Mouse (Mus musculus) stomach, embryonic 14.5 days (tissue): ENCODE data around the gene Adk. TPM values are rescaled to one million over a fixed set of nuclear protein-coding genes. Genes with fewer than 3 reads are reported as not detected.
"Not testable (repeated sequence)": the region's sequence is repeated elsewhere in the genome, so short reads cannot be mapped to it uniquely, and the experiment has no call there.

Experiments used
- ATAC-seq: fragments of 200-750 bp; cut with Nextera tagmentation; 2 replicates; pipeline ENCODE4 v1.8.0; 2017; ENCODE audit warnings: low read depth, moderate TSS enrichment; ENCODE audit not compliant: insufficient number of reproducible peaks, insufficient read depth, low FRiP score
- H3K27ac ChIP-seq: fragments of 300-500 bp; sonication (generic); 2 replicates; pipeline ENCODE4 v1.5.1; 2014; ENCODE audit warnings: mild to moderate bottlenecking, low read length, moderate library complexity, mixed read lengths
- H3K27me3 ChIP-seq: fragments of 300-500 bp; sonication (generic); 2 replicates; pipeline ENCODE4 v1.6.1; 2014; ENCODE audit warnings: low read length, control low read depth, mixed read lengths; ENCODE audit not compliant: control insufficient read depth, insufficient read depth
- H3K36me3 ChIP-seq: fragments of 300-500 bp; sonication (generic); 2 replicates; pipeline ENCODE4 v1.6.1; 2014; ENCODE audit warnings: mild to moderate bottlenecking, control low read depth, low read length, moderate library complexity, mixed read lengths; ENCODE audit not compliant: control insufficient read depth, insufficient read depth
- H3K4me1 ChIP-seq: fragments of 300-500 bp; sonication (generic); 2 replicates; pipeline ENCODE4 v1.6.1; 2014; ENCODE audit warnings: low read length, control low read depth, mixed read lengths; ENCODE audit not compliant: control insufficient read depth, insufficient read depth
- H3K4me2 ChIP-seq: fragments of 300-500 bp; sonication (generic); replicated peaks from 2 replicates; pipeline ENCODE4 v1.6.1; 2014; ENCODE audit warnings: low read depth, low read length, control low read depth
- H3K4me3 ChIP-seq: fragments of 300-500 bp; sonication (generic); 2 replicates; pipeline ENCODE4 v1.5.1; 2014; ENCODE audit warnings: low read depth, low read length, control low read depth
- H3K9ac ChIP-seq: fragments of 300-500 bp; sonication (generic); replicated peaks from 2 replicates; pipeline ENCODE4 v1.6.1; 2014; ENCODE audit warnings: low read depth, mild to moderate bottlenecking, control low read depth, low read length, moderate library complexity, mixed read lengths
- H3K9me3 ChIP-seq: fragments of 300-500 bp; sonication (generic); 2 replicates; pipeline ENCODE4 v1.6.1; 2016; ENCODE audit warnings: low read depth, low read length, control low read depth; ENCODE audit not compliant: control insufficient read depth
- WGBS: fragments of 180-500 bp; shearing (Covaris S2); extraction: QIAGEN DNeasy Blood & Tissue Kit; methylation state at CpG from one replicate; pipeline ENCODE4 v1.1.7; 2014; 5-methylcytosine and 5-hydroxymethylcytosine counted together
- polyA plus RNA-seq: library from polyadenylated mRNA; unstranded; fragments of >200 nt; fragmentation: Nextera tagmentation; extraction: Ambion mirVana; gene quantifications from 2 replicates; pipeline ENCODE4 v1.2.1, GENCODE M21; 2014

Adk gene
- polyA plus RNA-seq, 1 experiment from 2014 or later, result 139 TPM

DNA sequence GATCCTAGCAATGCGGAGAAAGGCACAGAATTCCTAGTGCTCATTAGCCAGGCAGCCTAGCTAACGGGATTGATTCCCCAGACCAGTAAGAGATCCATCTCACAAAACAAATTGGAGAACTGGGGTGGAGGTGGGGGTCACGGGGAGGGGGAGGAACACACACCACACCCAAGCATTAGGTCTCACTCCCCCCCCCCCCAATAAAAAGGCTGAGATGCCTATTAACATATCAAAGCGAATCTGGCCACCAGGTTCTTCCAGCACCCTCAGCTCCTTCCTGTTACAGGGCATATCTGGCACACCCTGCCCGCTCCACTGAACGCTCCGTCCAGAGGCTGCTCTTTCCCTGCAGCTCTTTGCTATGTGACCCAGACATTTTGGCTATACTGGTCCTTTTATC is 406.3 kb downstream of the Adk start:
- H3K36me3 ChIP-seq, result no peaks in the 10 kb centered on the region
- H3K9ac ChIP-seq, result no peak overlapping the region
- 77% methylated on average over 7 of the region's 7 CpGs for WGBS
- H3K4me2 ChIP-seq, result no peak overlapping the region
- no peaks in the 10 kb centered on the region for H3K9me3 ChIP-seq
- H3K27me3 ChIP-seq, result no peaks in the 10 kb centered on the region
- no peak overlapping the region for H3K27ac ChIP-seq
- ATAC-seq, result no peak
- no peak overlapping the region for H3K4me3 ChIP-seq
- no peaks in the 10 kb centered on the region for H3K4me1 ChIP-seq

DNA sequence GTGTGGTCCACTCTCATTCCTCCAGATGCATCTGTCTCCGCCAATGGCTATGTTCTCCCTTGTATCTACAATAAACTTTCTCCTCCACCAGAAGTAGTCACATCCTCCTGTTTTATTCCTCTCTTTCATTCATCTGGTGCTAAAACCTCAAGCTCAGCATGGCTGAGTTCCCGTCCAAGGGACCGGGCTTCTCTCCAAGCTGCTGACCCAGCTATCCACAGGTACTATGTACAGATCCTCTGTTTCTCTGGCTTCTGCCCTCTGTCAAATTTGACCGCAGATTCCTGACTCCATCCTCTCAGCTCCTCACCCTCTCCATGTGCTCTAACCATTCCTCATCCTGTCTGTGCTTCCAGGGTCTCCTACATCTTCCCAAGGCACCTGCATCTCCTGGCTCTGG is 406.8 kb downstream of the Adk start:
- H3K27ac ChIP-seq, result no peak overlapping the region
- H3K9ac ChIP-seq, result no peak overlapping the region
- H3K27me3 ChIP-seq, result no peaks in the 10 kb centered on the region
- no peaks in the 10 kb centered on the region for H3K36me3 ChIP-seq
- no peaks in the 10 kb centered on the region for H3K4me1 ChIP-seq
- no peak for ATAC-seq
- no peak overlapping the region for H3K4me2 ChIP-seq
- no peaks in the 10 kb centered on the region for H3K9me3 ChIP-seq
- H3K4me3 ChIP-seq, result no peak overlapping the region
- 85% methylated on average over 4 of the region's 4 CpGs for WGBS

- Histone ChIP-seq H3K9ac (no peak overlapping the region), H3K27ac (no peak overlapping the region), H3K4me3 (no peak overlapping the region), H3K27me3 (no peaks in the 10 kb centered on the region), H3K36me3 (no peaks in the 10 kb centered on the region), H3K4me2 (no peak overlapping the region), H3K9me3 (no peaks in the 10 kb centered on the region), H3K4me1 (no peaks in the 10 kb centered on the region)
- WGBS, result 83% methylated on average over 3 of the region's 3 CpGs
- no peak for ATAC-seq
Measured at GRCm38 (mm10) chr14:21462398-21462797, 410.0 kb downstream of the Adk start.

- H3K4me2 ChIP-seq, result no peak overlapping the region
- H3K27me3 ChIP-seq, result no peaks in the 10 kb centered on the region
- no peaks in the 10 kb centered on the region for H3K36me3 ChIP-seq
- H3K4me1 ChIP-seq, result no peaks in the 10 kb centered on the region
- H3K9me3 ChIP-seq, result no peaks in the 10 kb centered on the region
- ATAC-seq, result no peak
- no peak overlapping the region for H3K4me3 ChIP-seq
- H3K9ac ChIP-seq, result no peak overlapping the region
- WGBS, result 77% methylated on average over 9 of the region's 9 CpGs
- H3K27ac ChIP-seq, result no peak overlapping the region
Measured at GRCm38 (mm10) chr14:21463117-21463712, 410.8 kb downstream of the Adk start.

DNA sequence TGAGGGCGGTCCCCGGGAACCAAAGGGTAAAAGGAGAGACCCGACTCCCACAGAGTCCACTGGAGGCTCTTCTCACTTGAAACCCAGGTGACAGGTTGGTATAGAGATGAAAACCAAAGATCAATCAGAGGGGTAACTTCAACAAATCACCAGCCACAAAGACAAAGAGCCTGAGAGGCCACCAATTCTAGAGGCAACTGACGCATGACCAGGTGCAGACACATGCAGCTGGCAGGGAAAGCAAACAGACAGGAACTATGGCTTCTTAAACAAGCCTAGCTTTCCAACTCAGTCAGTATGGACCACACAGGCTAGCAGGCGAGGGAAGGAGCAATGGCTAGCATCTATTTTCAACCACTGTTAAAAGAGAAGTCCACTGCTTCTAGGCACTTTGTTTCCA is 418.0 kb downstream of the Adk start:
- no peaks in the 10 kb centered on the region for H3K36me3 ChIP-seq
- ATAC-seq, result no peak
- no peak overlapping the region for H3K4me2 ChIP-seq
- H3K9me3 ChIP-seq, result no peaks in the 10 kb centered on the region
- no peaks in the 10 kb centered on the region for H3K27me3 ChIP-seq
- no peak overlapping the region for H3K9ac ChIP-seq
- H3K4me1 ChIP-seq, result no peaks in the 10 kb centered on the region
- H3K4me3 ChIP-seq, result no peak overlapping the region
- no peak overlapping the region for H3K27ac ChIP-seq
- 79% methylated on average over 5 of the region's 5 CpGs for WGBS

DNA sequence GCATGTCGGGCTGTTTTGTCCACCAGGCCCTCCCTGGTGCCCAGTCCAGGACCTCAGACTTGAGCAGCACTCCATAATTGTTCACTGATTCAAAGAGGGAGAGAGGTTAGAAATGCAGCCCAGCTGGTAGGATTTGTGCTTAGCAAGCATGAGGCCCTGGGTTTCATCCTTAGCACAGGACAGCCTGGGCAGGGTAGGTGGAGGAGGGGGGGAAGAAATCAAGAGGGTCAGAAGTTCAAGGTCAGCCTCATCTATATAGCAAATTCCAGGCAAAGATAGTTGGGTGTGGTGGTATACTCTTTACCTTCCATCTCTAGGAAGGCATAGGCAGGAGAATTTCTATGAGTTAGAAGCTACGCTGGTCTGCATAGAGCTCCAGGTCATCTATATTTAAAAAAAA is 419.6 kb downstream of the Adk start:
- Histone ChIP-seq H3K36me3 (no peaks in the 10 kb centered on the region), H3K4me2 (no peak overlapping the region), H3K27ac (no peak overlapping the region), H3K27me3 (no peaks in the 10 kb centered on the region), H3K4me1 (no peaks in the 10 kb centered on the region), H3K9me3 (no peaks in the 10 kb centered on the region), H3K9ac (no peak overlapping the region), H3K4me3 (no peak overlapping the region)
- 89% methylated on average over 2 of the region's 2 CpGs for WGBS
- ATAC-seq, result no peak

- not testable (repeated sequence) for ATAC-seq, H3K4me3 ChIP-seq, H3K9me3 ChIP-seq, H3K9ac ChIP-seq, H3K4me2 ChIP-seq, H3K27ac ChIP-seq, H3K36me3 ChIP-seq, H3K27me3 ChIP-seq, H3K4me1 ChIP-seq
- WGBS, result 88% methylated on average over 4 of the region's 4 CpGs
Measured at GRCm38 (mm10) chr14:21474593-21475132, 422.3 kb downstream of the Adk start.

- H3K9ac ChIP-seq, result no peak overlapping the region
- no peaks in the 10 kb centered on the region for H3K4me1 ChIP-seq
- no peak overlapping the region for H3K27ac ChIP-seq
- no peaks in the 10 kb centered on the region for H3K27me3 ChIP-seq
- H3K36me3 ChIP-seq, result no peaks in the 10 kb centered on the region
- ATAC-seq, result no peak
- no peak overlapping the region for H3K4me2 ChIP-seq
- WGBS, result 90% methylated on average over 2 of the region's 2 CpGs
- no peak overlapping the region for H3K4me3 ChIP-seq
- H3K9me3 ChIP-seq, result no peaks in the 10 kb centered on the region
Measured at GRCm38 (mm10) chr14:21477181-21477580, 424.8 kb downstream of the Adk start.

- ATAC-seq, result no peak
- no peak overlapping the region for H3K9ac ChIP-seq
- 92% methylated on average over 8 of the region's 8 CpGs for WGBS
- no peaks in the 10 kb centered on the region for H3K9me3 ChIP-seq
- no peaks in the 10 kb centered on the region for H3K36me3 ChIP-seq
- no peak overlapping the region for H3K4me3 ChIP-seq
- H3K4me2 ChIP-seq, result no peak overlapping the region
- H3K27ac ChIP-seq, result no peak overlapping the region
- H3K4me1 ChIP-seq, result no peaks in the 10 kb centered on the region
- no peaks in the 10 kb centered on the region for H3K27me3 ChIP-seq
Measured at GRCm38 (mm10) chr14:21479566-21479965, 427.2 kb downstream of the Adk start.
